Mouse (Mus musculus): Measurements from ENCODE around the gene Glce. TPM values are rescaled to one million over a fixed set of nuclear protein-coding genes. Genes with fewer than 3 reads are reported as not detected.
A peak's percentile ranks its signal among the peaks of the same experiment; 100 is the strongest.

Gene Glce
- total RNA-seq, 2 experiments from 2014 or later = 24.4 to 25.0 TPM

- DNase-seq (ENCODE audit: low spot score in 2 of 2) = no peak
Measured at GRCm38 (mm10) chr9:62124266-62124665, 1.8 kb upstream of the Glce start.

GRCm38 (mm10) chr9:62123496-62123895 lies 1.0 kb upstream of the Glce start:
- no peak for DNase-seq (ENCODE audit: low spot score in 2 of 2)

- peak; percentile 48 to 65 for DNase-seq (ENCODE audit: low spot score in 2 of 2)
Measured at GRCm38 (mm10) chr9:62121551-62122447, 656 bp downstream of the Glce start.

- DNase-seq (ENCODE audit: low spot score in 2 of 2) = no peak
Measured at GRCm38 (mm10) chr9:62118754-62119153, 3.7 kb downstream of the Glce start.

GRCm38 (mm10) chr9:62115826-62116225 lies 6.6 kb downstream of the Glce start:
- DNase-seq (ENCODE audit: low spot score in 2 of 2) = no peak

GRCm38 (mm10) chr9:62096603-62097002 lies 25.9 kb downstream of the Glce start:
- no peak for DNase-seq (ENCODE audit: low spot score in 2 of 2)

- no peak for DNase-seq (ENCODE audit: low spot score in 2 of 2)
Measured at GRCm38 (mm10) chr9:62091604-62092003, 30.9 kb downstream of the Glce start.

- no peak for DNase-seq (ENCODE audit: low spot score in 2 of 2)
Measured at GRCm38 (mm10) chr9:62085548-62085947, 36.9 kb downstream of the Glce start.

- no peak for DNase-seq (ENCODE audit: low spot score in 2 of 2)
Measured at GRCm38 (mm10) chr9:62084896-62085295, 37.6 kb downstream of the Glce start.

- DNase-seq (ENCODE audit: low spot score in 2 of 2) = no peak
Measured at GRCm38 (mm10) chr9:62082986-62083385, 39.5 kb downstream of the Glce start.

- no peak for DNase-seq (ENCODE audit: low spot score in 2 of 2)
Measured at GRCm38 (mm10) chr9:62081542-62081941, 40.9 kb downstream of the Glce start.

- no peak for DNase-seq (ENCODE audit: low spot score in 2 of 2)
Measured at GRCm38 (mm10) chr9:62080028-62080760, 42.3 kb downstream of the Glce start.

GRCm38 (mm10) chr9:62062234-62062633 lies 60.2 kb downstream of the Glce start:
- DNase-seq (ENCODE audit: low spot score in 2 of 2) = no peak

GRCm38 (mm10) chr9:62060431-62060830 lies 62.0 kb downstream of the Glce start:
- no peak for DNase-seq (ENCODE audit: low spot score in 2 of 2)

GRCm38 (mm10) chr9:62059941-62060340 lies 62.5 kb downstream of the Glce start:
- no peak for DNase-seq (ENCODE audit: low spot score in 2 of 2)

- no peak for DNase-seq (ENCODE audit: low spot score in 2 of 2)
Measured at GRCm38 (mm10) chr9:62057881-62058506, 64.5 kb downstream of the Glce start.

- DNase-seq (ENCODE audit: low spot score in 2 of 2) = no peak
Measured at GRCm38 (mm10) chr9:62056206-62056605, 66.2 kb downstream of the Glce start.

GRCm38 (mm10) chr9:62050801-62051200 lies 71.7 kb downstream of the Glce start:
- DNase-seq (ENCODE audit: low spot score in 2 of 2) = no peak

GRCm38 (mm10) chr9:62049166-62049565 lies 73.3 kb downstream of the Glce start:
- DNase-seq (ENCODE audit: low spot score in 2 of 2) = no peak

GRCm38 (mm10) chr9:62042167-62042566 lies 80.3 kb downstream of the Glce start:
- no peak for DNase-seq (ENCODE audit: low spot score in 2 of 2)

GRCm38 (mm10) chr9:62040008-62040608 lies 82.3 kb downstream of the Glce start:
- DNase-seq (ENCODE audit: low spot score in 2 of 2) = peak; percentile 87 to 93
